Mouse (Mus musculus): ENCODE measurements at regions not wholly inside any gene's neighbourhood (a gene's known extent, or its start where the extent isn't known, plus 50 kb on each side); places are given as distances from the start of the nearest gene placed in this dataset.

DNA sequence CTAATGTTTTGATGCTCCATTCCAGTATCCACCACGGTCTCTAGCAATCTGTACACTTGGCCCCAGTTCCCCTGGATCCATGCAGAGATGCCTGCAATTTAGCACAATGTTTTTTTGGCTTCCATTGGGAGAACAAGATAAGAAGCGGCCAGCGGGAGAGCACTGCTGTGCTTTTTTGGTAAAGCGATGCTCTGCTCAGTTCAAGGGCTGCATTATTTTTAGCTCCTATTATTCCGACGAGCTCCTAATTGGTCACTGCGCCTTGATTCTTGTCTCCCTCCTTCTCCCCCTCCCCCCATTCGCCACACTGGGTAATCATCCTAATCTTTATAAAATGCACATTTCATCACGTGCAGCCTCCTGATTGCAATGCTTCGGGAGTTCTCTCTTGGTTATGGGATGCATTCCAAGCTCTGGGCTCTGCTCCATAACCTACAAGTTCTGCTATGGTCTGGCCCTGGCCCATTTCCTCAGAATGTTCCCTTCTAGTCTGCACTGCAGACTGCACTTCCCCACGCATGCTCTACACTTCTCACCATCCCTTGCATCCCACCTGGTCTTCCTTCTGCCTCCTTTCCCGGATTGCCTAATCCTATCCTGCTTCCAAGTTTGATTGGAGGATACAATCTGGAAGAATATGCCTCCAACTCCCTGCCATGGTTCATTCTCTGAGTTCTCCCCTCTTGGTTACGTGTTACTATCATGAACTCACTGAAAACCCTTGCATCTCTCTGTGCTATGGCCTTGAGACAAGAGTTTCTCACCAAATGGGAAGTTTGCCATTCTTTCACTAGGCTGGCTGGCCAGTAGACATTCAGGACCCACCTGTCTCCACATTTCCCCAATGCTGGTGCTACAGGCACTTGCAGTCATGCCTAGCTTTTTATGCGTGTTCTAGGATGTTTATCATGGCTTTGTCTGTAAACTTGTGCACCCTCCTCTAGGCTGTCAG lies 467.8 kb upstream of the Auts2 start:
- H3K36me3 ChIP-seq (ENCODE audit: control insufficient read depth, insufficient read depth, low read length) = no peaks in the 10 kb centered on the region
- no peak overlapping the region for H3K9ac ChIP-seq (ENCODE audit: low read depth, low read length, severe bottlenecking)
- no peak overlapping the region for H3K4me3 ChIP-seq (replicated peaks; ENCODE audit: low read length)
- ATAC-seq (ENCODE audit: low FRiP score, low read depth) (no peak), DNase-seq (ENCODE audit: low spot score) (no peak)
- no peaks in the 10 kb centered on the region for H3K27me3 ChIP-seq (ENCODE audit: control insufficient read depth, insufficient read depth, low read length)
- WGBS = 83% methylated on average over 14 of the region's 14 CpGs
- no peaks in the 10 kb centered on the region for H3K9me3 ChIP-seq (ENCODE audit: control insufficient read depth, low read length)
- H3K4me2 ChIP-seq (replicated peaks; ENCODE audit: low read depth, low read length, severe bottlenecking) = no peak overlapping the region
- no peaks in the 10 kb centered on the region for H3K4me1 ChIP-seq (ENCODE audit: control insufficient read depth, insufficient read depth, low read length)
- no peak for TF ChIP-seq POLR2A (IDR thresholded peaks at IDR 0.05; ENCODE audit: borderline replicate concordance, extremely low read depth, insufficient read depth, insufficient read length)
- no peak overlapping the region for H3K27ac ChIP-seq (replicated peaks; ENCODE audit: low read depth, low read length)

- H3K36me3 ChIP-seq (ENCODE audit: control insufficient read depth, insufficient read depth, low read length) = no peaks in the 10 kb centered on the region
- ATAC-seq (ENCODE audit: low FRiP score, low read depth) = no peak
- WGBS = 96% methylated on average over 7 of the region's 7 CpGs
Measured at GRCm38 (mm10) chr5:132982866-132983265, 439.7 kb upstream of the Auts2 start.

GRCm38 (mm10) chr5:132979013-132979412 lies 435.9 kb upstream of the Auts2 start:
- no peak overlapping the region for H3K4me3 ChIP-seq (replicated peaks; ENCODE audit: low read length)
- no peak for ATAC-seq (ENCODE audit: low FRiP score, low read depth)
- no peaks in the 10 kb centered on the region for H3K4me1 ChIP-seq (ENCODE audit: control insufficient read depth, insufficient read depth, low read length)
- no peak overlapping the region for H3K9ac ChIP-seq (ENCODE audit: low read depth, low read length, severe bottlenecking)
- H3K36me3 ChIP-seq (ENCODE audit: control insufficient read depth, insufficient read depth, low read length) = no peaks in the 10 kb centered on the region
- no peak for TF ChIP-seq POLR2A (IDR thresholded peaks at IDR 0.05; ENCODE audit: borderline replicate concordance, extremely low read depth, insufficient read depth, insufficient read length)
- no peak overlapping the region for H3K4me2 ChIP-seq (replicated peaks; ENCODE audit: low read depth, low read length, severe bottlenecking)
- H3K27me3 ChIP-seq (ENCODE audit: control insufficient read depth, insufficient read depth, low read length) = no peaks in the 10 kb centered on the region
- H3K27ac ChIP-seq (replicated peaks; ENCODE audit: low read depth, low read length) = no peak overlapping the region
- H3K9me3 ChIP-seq (ENCODE audit: control insufficient read depth, low read length) = no peaks in the 10 kb centered on the region
- no peak for DNase-seq (ENCODE audit: low spot score)
- 73% methylated on average over 5 of the region's 5 CpGs for WGBS

More at GRCm38 (mm10) chr5:132982866-132983265, 439.7 kb upstream of the Auts2 start:
- DNase-seq (ENCODE audit: low spot score) = no peak
- H3K4me3 ChIP-seq (replicated peaks; ENCODE audit: low read length) = no peak overlapping the region
- H3K4me2 ChIP-seq (replicated peaks; ENCODE audit: low read depth, low read length, severe bottlenecking) = no peak overlapping the region
- H3K4me1 ChIP-seq (ENCODE audit: control insufficient read depth, insufficient read depth, low read length) = no peaks in the 10 kb centered on the region
- no peak for TF ChIP-seq POLR2A (IDR thresholded peaks at IDR 0.05; ENCODE audit: borderline replicate concordance, extremely low read depth, insufficient read depth, insufficient read length)
- no peaks in the 10 kb centered on the region for H3K9me3 ChIP-seq (ENCODE audit: control insufficient read depth, low read length)
- H3K27ac ChIP-seq (replicated peaks; ENCODE audit: low read depth, low read length) = no peak overlapping the region
- no peak overlapping the region for H3K9ac ChIP-seq (ENCODE audit: low read depth, low read length, severe bottlenecking)
- H3K27me3 ChIP-seq (ENCODE audit: control insufficient read depth, insufficient read depth, low read length) = no peaks in the 10 kb centered on the region

DNA sequence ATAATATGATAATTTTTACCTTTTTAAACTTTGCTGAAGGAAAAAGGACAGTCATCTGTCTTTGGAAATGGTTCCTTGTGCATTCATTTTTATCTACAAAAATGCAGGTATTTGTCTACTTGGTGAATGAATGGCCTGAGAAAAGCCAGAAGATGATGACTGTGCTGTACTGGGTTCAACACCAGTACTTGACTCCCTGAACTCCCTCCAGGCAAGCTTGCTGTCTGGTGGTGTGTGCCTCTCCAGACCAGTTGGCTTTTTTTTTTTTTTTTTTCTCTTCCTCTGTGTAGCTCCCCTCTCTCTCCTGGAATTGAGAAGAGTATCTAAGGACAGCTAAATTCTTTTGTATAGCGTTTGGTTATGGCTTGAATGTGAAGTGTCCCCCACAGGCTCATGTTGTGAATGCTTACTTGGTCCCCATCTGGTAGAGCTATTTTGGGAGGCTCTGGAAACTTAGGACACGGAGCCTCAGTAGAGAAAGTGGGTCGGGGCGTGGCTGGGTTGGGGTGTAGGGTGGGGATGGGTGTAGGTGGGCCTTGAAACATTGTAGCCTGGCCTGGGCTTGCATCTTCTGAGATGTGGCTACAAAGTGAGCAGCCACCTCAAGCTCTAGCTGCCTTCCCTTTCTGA lies 432.3 kb upstream of the Auts2 start:
- DNase-seq (ENCODE audit: low spot score) = no peak
- no peaks in the 10 kb centered on the region for H3K9me3 ChIP-seq (ENCODE audit: control insufficient read depth, low read length)
- no peaks in the 10 kb centered on the region for H3K36me3 ChIP-seq (ENCODE audit: control insufficient read depth, insufficient read depth, low read length)
- 74% methylated on average over 4 of the region's 4 CpGs for WGBS
- H3K4me3 ChIP-seq (replicated peaks; ENCODE audit: low read length) = no peak overlapping the region
- H3K27me3 ChIP-seq (ENCODE audit: control insufficient read depth, insufficient read depth, low read length) = no peaks in the 10 kb centered on the region
- TF ChIP-seq POLR2A (IDR thresholded peaks at IDR 0.05; ENCODE audit: borderline replicate concordance, extremely low read depth, insufficient read depth, insufficient read length) = no peak
- no peak overlapping the region for H3K27ac ChIP-seq (replicated peaks; ENCODE audit: low read depth, low read length)
- H3K9ac ChIP-seq (ENCODE audit: low read depth, low read length, severe bottlenecking) = no peak overlapping the region
- no peaks in the 10 kb centered on the region for H3K4me1 ChIP-seq (ENCODE audit: control insufficient read depth, insufficient read depth, low read length)
- ATAC-seq (ENCODE audit: low FRiP score, low read depth) = no peak
- H3K4me2 ChIP-seq (replicated peaks; ENCODE audit: low read depth, low read length, severe bottlenecking) = no peak overlapping the region

DNA sequence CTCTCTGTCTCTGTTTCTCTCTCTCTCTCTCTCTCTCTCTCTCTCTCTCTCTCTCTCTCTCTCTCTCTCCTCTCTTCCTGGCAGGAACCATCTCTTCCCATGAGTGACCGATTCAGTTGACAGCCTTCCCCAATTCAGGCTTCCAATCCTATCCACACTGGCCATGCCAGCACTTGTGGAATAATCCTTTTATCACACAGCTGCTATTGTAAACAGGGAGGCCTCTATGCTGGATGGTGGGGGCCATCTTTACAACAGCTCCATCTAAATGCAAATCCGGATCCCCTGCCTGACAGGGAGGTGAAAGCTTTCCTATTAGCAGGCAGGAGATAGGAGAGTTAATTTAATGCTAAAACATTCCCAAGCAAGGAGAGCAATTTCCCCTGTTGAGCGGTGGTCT lies 431.7 kb upstream of the Auts2 start:
- no peak overlapping the region for H3K27ac ChIP-seq (replicated peaks; ENCODE audit: low read depth, low read length)
- DNase-seq (ENCODE audit: low spot score) (no peak), ATAC-seq (ENCODE audit: low FRiP score, low read depth) (no peak)
- H3K27me3 ChIP-seq (ENCODE audit: control insufficient read depth, insufficient read depth, low read length) = no peaks in the 10 kb centered on the region
- 20% methylated on average over 3 of the region's 3 CpGs for WGBS
- no peak for TF ChIP-seq POLR2A (IDR thresholded peaks at IDR 0.05; ENCODE audit: borderline replicate concordance, extremely low read depth, insufficient read depth, insufficient read length)
- H3K4me1 ChIP-seq (ENCODE audit: control insufficient read depth, insufficient read depth, low read length) = no peaks in the 10 kb centered on the region
- no peaks in the 10 kb centered on the region for H3K36me3 ChIP-seq (ENCODE audit: control insufficient read depth, insufficient read depth, low read length)
- no peak overlapping the region for H3K4me3 ChIP-seq (replicated peaks; ENCODE audit: low read length)
- H3K9me3 ChIP-seq (ENCODE audit: control insufficient read depth, low read length) = no peaks in the 10 kb centered on the region
- H3K4me2 ChIP-seq (replicated peaks; ENCODE audit: low read depth, low read length, severe bottlenecking) = no peak overlapping the region
- H3K9ac ChIP-seq (ENCODE audit: low read depth, low read length, severe bottlenecking) = no peak overlapping the region
